Mouse (Mus musculus): ENCODE measurements around the gene Cdyl.

GRCm38 (mm10) chr13:35742696-35743095 lies 83.1 kb downstream of the Cdyl start:
- TF ChIP-seq CTCF (IDR thresholded peaks at IDR 0.05; ENCODE audit: low read depth, low read length) (no peak), POLR2A (IDR thresholded peaks at IDR 0.05; ENCODE audit: insufficient read depth, low read length) (no peak)

Measured in ES-Bruce4 (cell line).